Comparison of ENCODE assay signal across 26 mouse cellular contexts in the genomic region with DNA sequence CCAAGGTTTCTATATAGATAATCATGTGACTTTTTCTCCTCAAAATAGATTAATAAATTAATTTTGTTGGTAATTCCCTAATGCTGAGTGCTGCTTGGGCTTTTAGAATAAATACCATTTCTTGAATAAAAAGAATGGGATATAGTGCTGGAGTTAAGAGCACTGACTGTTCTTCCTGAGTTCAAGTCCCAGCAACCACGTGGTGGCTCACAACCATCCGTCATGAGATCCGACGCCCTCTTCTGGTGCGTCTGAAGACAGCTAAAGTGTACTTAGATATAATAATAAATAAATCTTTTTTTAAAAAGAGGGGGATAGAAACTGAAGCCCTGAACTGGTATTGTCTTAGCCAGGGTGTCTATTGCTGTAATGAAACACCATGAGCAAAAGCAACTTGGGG. TPM values are rescaled to one million over a fixed set of nuclear protein-coding genes. Genes with fewer than 3 reads are reported as not detected.
DNase-seq lines count a peak whose midpoint lies in the region; ATAC-seq and TF ChIP-seq lines count a peak whose summit lies in the region.
"Had no signal": no experiment of that assay in that cellular context is flagged by ENCODE, and none has a peak within 500 bp of the region (broad histone marks: within the 10 kb centered on the region; RNA-seq: fewer than 3 reads in every experiment).

No protein-coding gene starts in this region.

- TF ChIP-seq EP300 in ES-Bruce4 (IDR thresholded peaks at IDR 0.05; ENCODE audit: insufficient read depth, low read depth, low read length): no peak

- peak; percentile 24 for DNase-seq in CD4-positive, CD25-positive, alpha-beta regulatory T cell, adult 2 months (ENCODE audit: low read depth, low spot score)
- DNase-seq in kidney, postnatal 0 days (ENCODE audit: low spot score): no peak
- no peak for DNase-seq in kidney, adult 11 months
- peak; percentile 40 for DNase-seq in R1 (ENCODE audit: low read depth, low spot score)
- DNase-seq in thymus, postnatal 10 days (ENCODE audit: low spot score in 2 of 2): no peak
- DNase-seq in cerebellum, adult 11-12 months: no peak
- DNase-seq: adrenal gland, postnatal 14 days; cerebellum, adult 18-20 months; cerebellum, adult 9-11 months; gastrocnemius, adult 2 months; gastrocnemius, postnatal 25 days; heart, postnatal 14 days had no signal

- H3K4me3 ChIP-seq in kidney, postnatal 0 days (replicated peaks; ENCODE audit: low read depth, low read length): no peak overlapping the region
- H3K4me3 ChIP-seq in ES-Bruce4 (ENCODE audit: low read depth, low read length): no peak overlapping the region
- H3K4me3 ChIP-seq: embryonic facial prominence, embryonic 10.5 days; forebrain, embryonic 10.5 days; gastrocnemius, adult 2 months; heart, embryonic 10.5 days; hindbrain, embryonic 10.5 days; intestine, embryonic 15.5 days; kidney, embryonic 15.5 days had no signal

- TF ChIP-seq CTCF in kidney, postnatal 0 days (IDR thresholded peaks at IDR 0.05; ENCODE audit: low read depth): 0 out of 2 replicates have a peak, but pooled peaks have one; percentile 11
- peak; percentile 15 for TF ChIP-seq CTCF in ES-Bruce4 (IDR thresholded peaks at IDR 0.05; ENCODE audit: low read depth, low read length)

- no peak overlapping the region for H3K9ac ChIP-seq in kidney, postnatal 0 days (ENCODE audit: low read depth, low read length)
- H3K9ac ChIP-seq in ES-Bruce4 (ENCODE audit: low read depth, poor library complexity, severe bottlenecking): no peak overlapping the region
- H3K9ac ChIP-seq: hindbrain, embryonic 14.5 days; intestine, embryonic 15.5 days; kidney, embryonic 15.5 days had no signal

- H3K27me3 ChIP-seq in kidney, postnatal 0 days (ENCODE audit: insufficient read depth, low read length): no peaks in the 10 kb centered on the region
- no peaks in the 10 kb centered on the region for H3K27me3 ChIP-seq in ES-Bruce4 (ENCODE audit: control insufficient read depth, insufficient read depth, low read length, poor library complexity, severe bottlenecking)
- H3K27me3 ChIP-seq: intestine, embryonic 15.5 days; kidney, embryonic 15.5 days; Patski had no signal

- H3K9me3 ChIP-seq in kidney, postnatal 0 days (replicated peaks; ENCODE audit: low read length): no peaks in the 10 kb centered on the region
- no peaks in the 10 kb centered on the region for H3K9me3 ChIP-seq in ES-Bruce4 (replicated peaks; ENCODE audit: control insufficient read depth, insufficient read depth, low read length, poor library complexity, severe bottlenecking)
- H3K9me3 ChIP-seq: embryonic facial prominence, embryonic 10.5 days; forebrain, embryonic 10.5 days; G1E; heart, embryonic 10.5 days; hindbrain, embryonic 10.5 days; intestine, embryonic 15.5 days; kidney, embryonic 15.5 days had no signal

- no peak overlapping the region for H3K27ac ChIP-seq in kidney, postnatal 0 days
- H3K27ac ChIP-seq in ES-Bruce4 (ENCODE audit: insufficient read depth, low read length): no peak overlapping the region
- H3K27ac ChIP-seq: embryonic facial prominence, embryonic 10.5 days; forebrain, embryonic 10.5 days; gastrocnemius, adult 2 months; heart, embryonic 10.5 days; hindbrain, embryonic 10.5 days; hindbrain, embryonic 14.5 days; intestine, embryonic 15.5 days; kidney, embryonic 15.5 days had no signal

- no peak for TF ChIP-seq POLR2A in ES-Bruce4 (IDR thresholded peaks at IDR 0.05; ENCODE audit: insufficient read depth, low read length)

- no peaks in the 10 kb centered on the region for H3K36me3 ChIP-seq in kidney, postnatal 0 days (ENCODE audit: insufficient read depth, low read length)
- no peaks in the 10 kb centered on the region for H3K36me3 ChIP-seq in ES-Bruce4 (ENCODE audit: control insufficient read depth, insufficient read depth, low read length, poor library complexity, severe bottlenecking)
- H3K36me3 ChIP-seq: embryonic facial prominence, embryonic 10.5 days; forebrain, embryonic 10.5 days; G1E; heart, embryonic 10.5 days; hindbrain, embryonic 10.5 days; intestine, embryonic 15.5 days; kidney, embryonic 15.5 days had no signal

- H3K4me1 ChIP-seq in kidney, postnatal 0 days (replicated peaks; ENCODE audit: insufficient read depth, low read length): no peaks in the 10 kb centered on the region
- no peaks in the 10 kb centered on the region for H3K4me1 ChIP-seq in ES-Bruce4 (ENCODE audit: control insufficient read depth, insufficient read depth, low read length)
- H3K4me1 ChIP-seq: hindbrain, embryonic 10.5 days had no signal

- 65% methylated on average over 5 of the region's 5 CpGs for WGBS in kidney, postnatal 0 days

- no peak overlapping the region for H3K4me2 ChIP-seq in kidney, postnatal 0 days (ENCODE audit: low read length)
- H3K4me2 ChIP-seq: hindbrain, embryonic 14.5 days; intestine, embryonic 15.5 days; kidney, embryonic 15.5 days had no signal

- ATAC-seq in CD4-positive, CD25-positive, alpha-beta regulatory T cell, adult 4 months: no peak
- ATAC-seq in kidney, postnatal 0 days (replicated peaks; ENCODE audit: low FRiP score, low read depth): no peak
- ATAC-seq: forebrain, embryonic 14.5 days; intestine, embryonic 15.5 days; Patski had no signal

RNA-seq across cellular contexts. Expression of a gene that starts 9.0 kb away (rescaled TPM):
- polyA plus RNA-seq in CD4-positive, CD25-positive, alpha-beta regulatory T cell, adult 4 months (2017; shearing (Covaris generic)): not detected
- polyA plus RNA-seq in kidney, postnatal 0 days (2015; fragmentation: Nextera tagmentation; extraction: Ambion mirVana): not detected in 2 replicates
- polyA plus RNA-seq in ES-Bruce4 (2011; ENCODE audit: insufficient read depth, insufficient read length, low read depth, missing spikeins): not detected in 2 replicates
- polyA plus RNA-seq: embryonic facial prominence, embryonic 10.5 days; embryonic facial prominence, embryonic 14.5 days; forebrain, embryonic 10.5 days; forebrain, embryonic 14.5 days; G1E; heart, embryonic 10.5 days; heart, embryonic 14.5 days; hindbrain, embryonic 10.5 days; hindbrain, embryonic 14.5 days; intestine, embryonic 15.5 days; kidney, embryonic 15.5 days; Patski had no signal

RNA-seq across cellular contexts. Expression of a gene that starts 32.4 kb away (rescaled TPM):
- 100 to 1,000 TPM; 614 to 635 TPM for polyA plus RNA-seq in CD4-positive, CD25-positive, alpha-beta regulatory T cell, adult 4 months (2017; shearing (Covaris generic))
- 487 TPM in 2 replicates for polyA plus RNA-seq in kidney, postnatal 0 days (2015; fragmentation: Nextera tagmentation; extraction: Ambion mirVana)
- 282 and 284 TPM in 2 replicates for polyA plus RNA-seq in ES-Bruce4 (2011; ENCODE audit: insufficient read depth, insufficient read length, low read depth, missing spikeins)

RNA-seq across cellular contexts. Expression of a gene that starts 49.7 kb away (rescaled TPM):
- polyA plus RNA-seq in CD4-positive, CD25-positive, alpha-beta regulatory T cell, adult 4 months (2017; shearing (Covaris generic)): not detected
- 0.30 and 0.51 TPM in 2 replicates for polyA plus RNA-seq in kidney, postnatal 0 days (2015; fragmentation: Nextera tagmentation; extraction: Ambion mirVana)
- 0.21 and 0.27 TPM in 2 replicates for polyA plus RNA-seq in ES-Bruce4 (2011; ENCODE audit: insufficient read depth, insufficient read length, low read depth, missing spikeins)
- polyA plus RNA-seq: G1E; heart, embryonic 14.5 days had no signal

Comparison
In these comparisons a context has a peak if more than half of its experiments do, and no peak if none do; other contexts are left out.
1. DNase-seq: peak in CD4-positive, CD25-positive, alpha-beta regulatory T cell, adult 2 months (single experiment) and R1 (single experiment); none in kidney, postnatal 0 days (single experiment), kidney, adult 11 months (single experiment), thymus, postnatal 10 days (0 of 2) and cerebellum, adult 11-12 months (single experiment).